Mouse (Mus musculus): ENCODE measurements around the gene Mrpl28.
"Not testable (repeated sequence)": the region's sequence is repeated elsewhere in the genome, so short reads cannot be mapped to it uniquely, and the experiment has no call there.

Mrpl28 gene

GRCm38 (mm10) chr17:26116503-26117258, 6.6 kb upstream of the Mrpl28 start:
- DNase-seq: no peak

GRCm38 (mm10) chr17:26119766-26120710, 3.3 kb upstream of the Mrpl28 start:
- DNase-seq: peak; percentile 80

- DNase-seq: no peak
Measured at GRCm38 (mm10) chr17:26122431-26123140, 714 bp upstream of the Mrpl28 start.

GRCm38 (mm10) chr17:26124560-26124959, 1.3 kb downstream of the Mrpl28 start:
- DNase-seq: no peak

- no peak for DNase-seq
Measured at GRCm38 (mm10) chr17:26125226-26125625, 1.9 kb downstream of the Mrpl28 start.

GRCm38 (mm10) chr17:26131062-26131732, 7.9 kb downstream of the Mrpl28 start:
- no peak for DNase-seq

- no peak for DNase-seq
Measured at GRCm38 (mm10) chr17:26131856-26132853, 8.9 kb downstream of the Mrpl28 start.

- no peak for DNase-seq
Measured at GRCm38 (mm10) chr17:26137106-26137750, 13.9 kb downstream of the Mrpl28 start.

GRCm38 (mm10) chr17:26137751-26138130, 14.4 kb downstream of the Mrpl28 start:
- no peak for DNase-seq

GRCm38 (mm10) chr17:26138239-26138836, 15.0 kb downstream of the Mrpl28 start, which contains the start of gene Axin1:
Gene Axin1, plus strand, starts transcription at chr17:26138688.
- DNase-seq: peak; percentile 96

- peak; percentile 74 for DNase-seq
Measured at GRCm38 (mm10) chr17:26138901-26139381, 15.6 kb downstream of the Mrpl28 start.

- no peak for DNase-seq
Measured at GRCm38 (mm10) chr17:26142796-26143195, 19.5 kb downstream of the Mrpl28 start.

GRCm38 (mm10) chr17:26143386-26143785, 20.1 kb downstream of the Mrpl28 start:
- DNase-seq: no peak

GRCm38 (mm10) chr17:26149056-26149455, 25.8 kb downstream of the Mrpl28 start:
- no peak for DNase-seq

GRCm38 (mm10) chr17:26151886-26152630, 28.8 kb downstream of the Mrpl28 start:
- no peak for DNase-seq

- no peak for DNase-seq
Measured at GRCm38 (mm10) chr17:26162736-26163135, 39.4 kb downstream of the Mrpl28 start.

- DNase-seq: no peak
Measured at GRCm38 (mm10) chr17:26168039-26168438, 44.7 kb downstream of the Mrpl28 start.

- DNase-seq: not testable (repeated sequence)
Measured at GRCm38 (mm10) chr17:26175248-26175647, 51.9 kb downstream of the Mrpl28 start.

Data from kidney, postnatal 10 days (tissue).